Mouse (Mus musculus): ENCODE results near the gene Ttc21a.

Ttc21a gene

GRCm38 (mm10) chr9:119939646-119940045 is 2.2 kb downstream of the Ttc21a start:
- DNase-seq (ENCODE audit: extremely low read depth, low read depth, low spot score) = no peak

DNA sequence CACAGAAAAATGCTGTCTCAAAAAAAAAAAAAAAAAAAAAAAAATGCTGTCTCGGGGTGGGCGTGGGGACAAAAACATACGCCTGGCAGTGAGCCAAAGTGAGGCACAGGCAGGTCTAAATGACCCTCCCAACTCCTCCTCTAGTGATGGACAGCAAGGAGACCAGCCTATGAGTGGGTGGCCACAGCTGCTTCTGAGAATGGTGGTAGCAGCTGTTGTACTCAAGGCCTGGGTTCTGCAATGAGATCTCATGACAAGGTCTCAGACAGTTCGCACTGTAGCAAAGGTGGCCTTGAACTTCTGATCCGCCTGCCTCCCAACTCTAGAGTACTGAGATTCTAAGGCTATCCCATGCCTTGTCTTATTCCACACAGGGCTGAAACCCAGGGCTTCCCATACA is 4.0 kb downstream of the Ttc21a start:
- DNase-seq (ENCODE audit: extremely low read depth, low read depth, low spot score) = no peak

GRCm38 (mm10) chr9:119941861-119942260 is 4.5 kb downstream of the Ttc21a start:
- no peak for DNase-seq (ENCODE audit: extremely low read depth, low read depth, low spot score)

DNA sequence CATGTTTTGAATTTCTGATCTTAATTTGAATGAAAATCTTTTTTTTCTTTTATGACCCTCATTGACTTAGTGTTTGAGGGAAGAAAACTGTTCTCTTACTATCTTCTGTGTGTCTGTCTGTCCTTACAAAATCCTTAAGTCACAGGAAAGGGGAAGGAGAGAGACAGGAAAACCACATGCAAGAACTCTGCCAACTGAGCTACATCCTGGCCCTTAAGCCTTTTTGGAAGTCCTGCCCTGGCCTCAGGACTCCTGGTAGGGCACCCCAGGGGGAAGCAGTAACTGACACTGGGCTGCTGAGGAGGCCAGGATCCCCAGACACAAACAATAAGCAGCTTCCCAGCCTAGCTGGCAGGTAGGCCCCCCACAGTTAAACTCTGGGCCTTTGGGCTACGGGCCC is 5.9 kb downstream of the Ttc21a start:
- DNase-seq (ENCODE audit: extremely low read depth, low read depth, low spot score) = no peak

- no peak for DNase-seq (ENCODE audit: extremely low read depth, low read depth, low spot score)
These were observed 7.9 kb downstream of the Ttc21a start for GRCm38 (mm10) chr9:119945173-119945900.

DNA sequence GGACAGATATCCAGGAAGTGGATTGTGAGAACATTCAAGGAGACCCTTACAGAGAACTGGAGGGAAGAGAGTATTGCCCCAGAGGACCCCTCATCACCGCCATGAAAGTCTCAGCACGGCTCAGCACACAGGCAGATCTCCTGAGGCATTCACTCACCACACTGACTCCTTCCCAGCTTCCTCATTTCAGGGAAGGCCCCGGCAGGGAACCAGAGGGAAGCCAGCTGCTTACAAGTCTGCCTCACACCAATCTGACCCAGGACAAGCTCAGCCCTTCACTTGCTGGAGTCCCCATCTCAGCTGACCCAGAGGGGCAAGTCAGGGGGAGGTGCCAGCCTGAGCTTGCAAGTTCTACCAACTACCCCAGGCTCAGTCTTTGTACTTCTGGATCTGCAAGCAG is 11.4 kb downstream of the Ttc21a start:
- DNase-seq (ENCODE audit: extremely low read depth, low read depth, low spot score) = no peak

DNA sequence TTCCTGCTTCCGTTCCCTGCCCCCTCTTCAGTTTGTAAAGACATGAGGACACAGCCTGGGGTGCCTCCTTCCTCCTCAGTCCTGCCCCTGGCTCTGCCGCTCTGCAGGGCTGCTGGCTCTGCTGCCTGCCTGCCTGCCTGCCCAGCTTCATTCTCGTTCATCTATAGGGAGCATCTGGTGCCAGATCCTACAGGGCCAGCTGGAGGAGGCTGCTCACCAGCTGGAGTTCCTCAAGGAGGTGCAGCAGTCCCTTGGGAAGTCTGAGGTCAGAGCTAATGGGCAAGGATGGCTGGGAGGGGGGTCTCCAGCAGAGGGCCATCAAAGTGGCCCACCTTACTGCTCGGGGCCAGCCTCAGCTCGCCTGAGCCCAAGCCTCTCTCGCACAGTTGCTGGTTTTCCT is 13.0 kb downstream of the Ttc21a start:
- DNase-seq (ENCODE audit: extremely low read depth, low read depth, low spot score) = no peak

DNA sequence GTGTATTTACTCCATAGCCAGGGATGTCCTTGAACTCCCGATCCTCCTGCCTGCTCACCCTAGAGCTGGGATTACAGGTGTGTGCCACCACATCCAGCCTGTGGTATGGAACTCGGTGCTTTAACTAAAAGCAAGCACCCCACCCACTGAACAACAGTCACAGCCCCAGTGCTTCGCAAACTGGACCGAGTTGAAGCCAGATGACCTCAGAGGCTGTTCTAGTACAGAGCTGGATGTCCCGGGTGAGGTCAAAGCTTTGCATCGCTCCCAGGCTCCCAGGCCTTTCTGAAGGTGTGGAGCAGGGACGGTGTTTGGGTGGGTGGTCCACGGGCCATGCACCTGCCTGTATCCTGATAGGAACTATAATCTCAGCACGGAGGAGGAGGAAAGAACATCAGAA is 14.0 kb downstream of the Ttc21a start:
- no peak for DNase-seq (ENCODE audit: extremely low read depth, low read depth, low spot score)

GRCm38 (mm10) chr9:119958835-119959234 is 21.4 kb downstream of the Ttc21a start:
- no peak for DNase-seq (ENCODE audit: extremely low read depth, low read depth, low spot score)

GRCm38 (mm10) chr9:119962216-119962615 is 24.8 kb downstream of the Ttc21a start:
- DNase-seq (ENCODE audit: extremely low read depth, low read depth, low spot score) = no peak

GRCm38 (mm10) chr9:119962987-119963667 is 25.7 kb downstream of the Ttc21a start:
- no peak for DNase-seq (ENCODE audit: extremely low read depth, low read depth, low spot score)

DNA sequence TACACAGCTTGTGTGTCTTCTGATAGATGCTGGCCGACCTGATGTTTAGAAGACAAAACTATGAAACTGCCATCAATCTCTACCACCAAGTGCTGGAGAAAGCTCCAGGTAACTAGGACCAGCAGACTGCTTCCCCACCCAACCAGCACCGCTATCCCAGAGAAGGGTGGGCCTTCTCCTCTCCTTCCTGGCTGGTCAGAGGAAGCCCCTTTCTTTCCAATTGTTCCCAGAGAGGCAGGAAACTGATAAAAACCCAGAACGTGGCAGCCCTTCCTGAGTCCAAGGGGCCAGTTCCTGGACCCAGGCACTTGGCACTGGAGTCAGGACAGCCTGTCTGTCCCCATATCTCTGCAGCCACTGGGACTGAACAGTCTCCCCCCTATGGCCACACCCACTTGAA is 26.8 kb downstream of the Ttc21a start:
- no peak for DNase-seq (ENCODE audit: extremely low read depth, low read depth, low spot score)

- no peak for DNase-seq (ENCODE audit: extremely low read depth, low read depth, low spot score)
These were observed 27.8 kb downstream of the Ttc21a start for GRCm38 (mm10) chr9:119965186-119965585.

- DNase-seq (ENCODE audit: extremely low read depth, low read depth, low spot score) = no peak
These were observed 29.0 kb downstream of the Ttc21a start for GRCm38 (mm10) chr9:119966221-119966910.

DNA sequence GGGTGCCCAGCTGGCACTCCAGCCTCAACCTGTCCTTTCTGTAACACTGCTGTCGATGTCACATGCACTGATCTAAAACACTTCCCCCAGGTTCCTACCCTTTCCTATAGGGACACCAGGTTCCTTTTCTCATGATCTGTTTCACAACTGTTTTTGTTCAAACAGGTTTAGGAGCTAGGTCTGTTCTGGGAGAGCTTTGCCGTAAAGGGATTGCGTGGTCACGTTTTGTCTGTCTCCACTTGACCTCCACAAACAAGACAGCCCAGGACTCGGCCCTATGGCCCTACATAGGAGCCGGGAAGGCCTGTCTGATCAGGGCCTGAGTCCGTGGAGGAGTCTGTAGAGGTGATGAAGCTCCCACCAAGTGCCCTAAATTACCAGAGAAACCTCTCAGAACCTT is 32.4 kb downstream of the Ttc21a start:
- DNase-seq (ENCODE audit: extremely low read depth, low read depth, low spot score) = no peak

GRCm38 (mm10) chr9:119970221-119970620 is 32.8 kb downstream of the Ttc21a start:
- no peak for DNase-seq (ENCODE audit: extremely low read depth, low read depth, low spot score)

GRCm38 (mm10) chr9:119970763-119971656 is 33.6 kb downstream of the Ttc21a start:
- no peak for DNase-seq (ENCODE audit: extremely low read depth, low read depth, low spot score)

- no peak for DNase-seq (ENCODE audit: extremely low read depth, low read depth, low spot score)
These were observed 34.8 kb downstream of the Ttc21a start for GRCm38 (mm10) chr9:119972166-119972565.

- no peak for DNase-seq (ENCODE audit: extremely low read depth, low read depth, low spot score)
These were observed 35.2 kb downstream of the Ttc21a start for GRCm38 (mm10) chr9:119972582-119972981.

- DNase-seq (ENCODE audit: extremely low read depth, low read depth, low spot score) = no peak
These were observed 35.9 kb downstream of the Ttc21a start for GRCm38 (mm10) chr9:119973281-119973680.
